19 mouse cellular contexts compared by ENCODE assay signal in genomic region chr6:126581632-126582031, GRCm38 (mm10). TPM values are rescaled to one million over a fixed set of nuclear protein-coding genes. Genes with fewer than 3 reads are reported as not detected.
A peak's percentile ranks its signal among the peaks of the same experiment; 100 is the strongest.
DNase-seq lines count a peak whose midpoint lies in the region; ATAC-seq and TF ChIP-seq lines count a peak whose summit lies in the region.
"Had no signal": no experiment of that assay in that cellular context is flagged by ENCODE, and none has a peak within 500 bp of the region (broad histone marks: within the 10 kb centered on the region; RNA-seq: fewer than 3 reads in every experiment).

No protein-coding gene starts in this region.

- peak; percentile 42 for DNase-seq in layer of hippocampus, adult 11-12 months (ENCODE audit: low spot score)
- no peak for DNase-seq in layer of hippocampus, postnatal 10 days (ENCODE audit: low spot score in 2 of 2)
- peak; percentile 65 to 72 for DNase-seq in left cerebral cortex, postnatal 36 days (ENCODE audit: low spot score in 2 of 2)
- no peak for DNase-seq in heart, adult 8-10 months (ENCODE audit: low spot score)
- DNase-seq in kidney, adult 18-20 months: no peak
- DNase-seq in thymus, postnatal 36 days: no peak
- DNase-seq: adrenal gland, postnatal 14 days; gastrocnemius, postnatal 25 days; heart, postnatal 4 days; kidney, postnatal 25 days; midbrain, embryonic 14.5 days; thymus, postnatal 25 days had no signal

- TF ChIP-seq POLR2A in cortical plate, adult 2 months (IDR thresholded peaks at IDR 0.05; ENCODE audit: extremely low read depth, insufficient read depth, low read length): no peak

- ATAC-seq in frontal cortex, adult (ENCODE audit: low TSS enrichment): peak; percentile 67
- ATAC-seq: CD4-positive, CD25-positive, alpha-beta regulatory T cell, adult 4 months; intestine, embryonic 16.5 days had no signal

- H3K4me1 ChIP-seq in cortical plate, adult 2 months (ENCODE audit: control insufficient read depth, insufficient read depth, low read length): peaks cover 13% of the 10 kb centered on the region

- H3K27ac ChIP-seq in cortical plate, adult 2 months (ENCODE audit: insufficient read depth, low read length): 0 out of 2 replicates have a peak overlapping the region, but pooled peaks have one; percentile 36
- H3K27ac ChIP-seq: stomach, postnatal 0 days had no signal

- no peak overlapping the region for H3K4me3 ChIP-seq in cortical plate, adult 2 months (ENCODE audit: insufficient read depth, low read length)

- 0 out of 2 replicates have a peak, but pooled peaks have one; percentile 22 for TF ChIP-seq CTCF in cortical plate, adult 2 months (IDR thresholded peaks at IDR 0.05; ENCODE audit: extremely low read depth, insufficient read depth, low read length)

- intact Hi-C loops in left cerebral cortex, postnatal 36 days (cut with DNase I): loop anchor here (2.0 kb wide), 1 partner anchor 17 kb away; no protein-coding TSS in a partner anchor

RNA-seq across cellular contexts. Expression of gene Kcna5, which starts 46.4 kb away (rescaled TPM):
- total RNA-seq in layer of hippocampus, postnatal 10 days (2021): 1 to 10 TPM; 1.4 to 1.6 TPM
- 0.93 and 1.9 TPM in 2 replicates for polyA plus RNA-seq in cortical plate, adult 2 months (2012; rRNA removed)
- total RNA-seq in left cerebral cortex, postnatal 36 days (2021): 1 to 10 TPM; 3.5 to 7.2 TPM
- 10 to 100 TPM in 3 of 4 experiments, 1 to 10 TPM in 1; 7.6 to 15.1 (median 13.2) TPM for total RNA-seq in heart, adult 8-10 months (2022)
- total RNA-seq: megakaryocyte progenitor cell, adult 5-6 weeks; MEL had no signal
- polyA plus RNA-seq: CD4-positive, CD25-positive, alpha-beta regulatory T cell, adult 4 months had no signal

Comparison
In these comparisons a context has a peak if more than half of its experiments do, and no peak if none do; other contexts are left out.
1. DNase-seq: peak in layer of hippocampus, adult 11-12 months (single experiment) and left cerebral cortex, postnatal 36 days (2 of 2); none in layer of hippocampus, postnatal 10 days (0 of 2), heart, adult 8-10 months (single experiment), kidney, adult 18-20 months (single experiment) and thymus, postnatal 36 days (0 of 2).